Mouse (Mus musculus) heart, postnatal 10 days (tissue): ENCODE measurements around the gene Nup210l. TPM values are rescaled to one million over a fixed set of nuclear protein-coding genes. Genes with fewer than 3 reads are reported as not detected.

ENCODE experiments used
- DNase-seq, 2 experiments: peaks; one replicate each; pipeline ENCODE4 v3.0.0; 2021
- intact Hi-C: fragments of 180-260 bp; cut with DNase I; formaldehyde crosslinking; loops from one replicate; pipeline ENCODE4 v1.15.1; 2025
- total RNA-seq, 2 experiments: library from RNA; stranded (reverse); gene quantifications; 2 replicates each; pipeline ENCODE4 v1.2.3; 2021

The Nup210l gene
- total RNA-seq, 2 experiments from 2014 or later: 0.10 to 0.12 TPM

- intact Hi-C loops: no loop called here
- no peak for DNase-seq
Measured at GRCm38 (mm10) chr3:90146651-90147050, 42.7 kb downstream of the Nup210l start.

GRCm38 (mm10) chr3:90151086-90151740 is 47.3 kb downstream of the Nup210l start:
- no peak for DNase-seq
- intact Hi-C loops: no loop called here

GRCm38 (mm10) chr3:90155996-90156395 is 52.1 kb downstream of the Nup210l start:
- no peak for DNase-seq
- intact Hi-C loops: no loop called here

- intact Hi-C loops: no loop called here
- peak; percentile 15 to 28 for DNase-seq
Measured at GRCm38 (mm10) chr3:90159757-90160156, 55.8 kb downstream of the Nup210l start.

GRCm38 (mm10) chr3:90161541-90161940 is 57.6 kb downstream of the Nup210l start:
- intact Hi-C loops: no loop called here

GRCm38 (mm10) chr3:90179566-90179965 is 75.6 kb downstream of the Nup210l start:
- DNase-seq: no peak
- intact Hi-C loops: no loop called here

More at GRCm38 (mm10) chr3:90161541-90161940, 57.6 kb downstream of the Nup210l start:
- DNase-seq: no peak

- intact Hi-C loops: no loop called here
- DNase-seq: peak; percentile 19 to 24
Measured at GRCm38 (mm10) chr3:90183581-90183980, 79.6 kb downstream of the Nup210l start.

GRCm38 (mm10) chr3:90190859-90191510 is 87.1 kb downstream of the Nup210l start:
- intact Hi-C loops: no loop called here
- no peak for DNase-seq

- intact Hi-C loops: no loop called here
- no peak for DNase-seq
Measured at GRCm38 (mm10) chr3:90194759-90195158, 90.8 kb downstream of the Nup210l start.

GRCm38 (mm10) chr3:90195644-90196043 is 91.7 kb downstream of the Nup210l start:
- DNase-seq: no peak
- intact Hi-C loops: no loop called here

GRCm38 (mm10) chr3:90197548-90197947 is 93.6 kb downstream of the Nup210l start:
- intact Hi-C loops: no loop called here
- no peak for DNase-seq

GRCm38 (mm10) chr3:90202884-90203283 is 99.0 kb downstream of the Nup210l start:
- no peak for DNase-seq
- intact Hi-C loops: no loop called here

- peak in 1 of 2 experiments; percentile 20 for DNase-seq
- intact Hi-C loops: no loop called here
Measured at GRCm38 (mm10) chr3:90203619-90204018, 99.7 kb downstream of the Nup210l start.

GRCm38 (mm10) chr3:90204582-90204981 is 100.7 kb downstream of the Nup210l start:
- DNase-seq: no peak
- intact Hi-C loops: no loop called here

GRCm38 (mm10) chr3:90208662-90209061 is 104.7 kb downstream of the Nup210l start:
- DNase-seq: no peak
- intact Hi-C loops: no loop called here

GRCm38 (mm10) chr3:90209908-90210566 is 106.1 kb downstream of the Nup210l start:
- DNase-seq: no peak
- intact Hi-C loops: no loop called here

GRCm38 (mm10) chr3:90211475-90212398 is 107.8 kb downstream of the Nup210l start:
- intact Hi-C loops: no loop called here
- DNase-seq: no peak

GRCm38 (mm10) chr3:90212723-90213122 is 108.8 kb downstream of the Nup210l start:
- no peak for DNase-seq
- intact Hi-C loops: no loop called here

- intact Hi-C loops: no loop called here
- DNase-seq: peak; percentile 95
Measured at GRCm38 (mm10) chr3:90213377-90213866, 109.5 kb downstream of the Nup210l start, which contains the start of the genes Rps27 and Rab13. Gene Rps27, minus strand, starts transcription at chr3:90213651. Gene Rab13, plus strand, starts transcription at chr3:90213695.

GRCm38 (mm10) chr3:90213956-90214684 is 110.2 kb downstream of the Nup210l start:
- peak in 1 of 2 experiments; percentile 33 for DNase-seq
- intact Hi-C loops: no loop called here
